Mouse (Mus musculus) cortical plate, adult 2 months (tissue): ENCODE results near the gene Mrpl20.

ENCODE experiments used
- CTCF ChIP-seq: fragments of 200-500 bp; IDR thresholded peaks from 2 replicates; pipeline ENCODE4 v1.5.1; 2011; ENCODE audit warnings: mild to moderate bottlenecking, control low read depth, low read length; ENCODE audit not compliant: insufficient read depth; ENCODE audit errors: extremely low read depth
- POLR2A ChIP-seq: fragments of 200-500 bp; IDR thresholded peaks from 2 replicates; pipeline ENCODE4 v1.6.1; 2011; ENCODE audit warnings: mild to moderate bottlenecking, low read length, control low read depth; ENCODE audit not compliant: insufficient read depth; ENCODE audit errors: extremely low read depth

DNA sequence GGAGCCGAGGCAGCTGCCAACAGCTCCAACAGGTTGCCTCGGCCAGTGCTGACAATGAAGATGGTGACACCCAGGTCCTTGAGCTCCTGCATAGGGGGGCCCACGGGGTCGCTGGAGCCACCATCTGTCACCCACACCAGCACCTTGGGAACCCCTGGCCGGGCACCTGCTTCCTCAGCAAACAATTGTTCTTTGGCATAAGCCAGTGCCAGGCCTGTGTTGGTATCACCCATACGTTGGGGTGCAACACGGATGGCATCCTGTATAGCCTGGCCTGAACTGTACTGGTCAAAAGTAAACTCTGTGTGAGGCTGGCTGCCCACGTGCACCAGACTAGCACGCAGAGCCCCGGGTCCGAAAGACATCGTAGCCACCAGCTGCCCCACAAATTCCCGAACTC lies 29.9 kb upstream of the Mrpl20 start:
- TF ChIP-seq POLR2A (no peak), CTCF (no peak)
